Mouse (Mus musculus): ENCODE data around the gene Brinp3.

- TF ChIP-seq EP300 (IDR thresholded peaks at IDR 0.05; ENCODE audit: low read depth) (no peak), CTCF (IDR thresholded peaks at IDR 0.05; ENCODE audit: low read depth) (no peak)
Measured at GRCm38 (mm10) chr1:146719556-146719955, 225.0 kb downstream of the Brinp3 start.

Data from heart, postnatal 0 days (tissue).